Mouse (Mus musculus) olfactory bulb, adult 2 months (tissue): ENCODE data around the gene Slc12a7.

Experiments used
- CTCF ChIP-seq: fragments of 200-500 bp; IDR thresholded peaks from 2 replicates; pipeline ENCODE4 v1.5.1; 2012; ENCODE audit warnings: low read depth, mild to moderate bottlenecking, low read length, moderate library complexity; ENCODE audit not compliant: insufficient read depth
- POLR2A ChIP-seq: fragments of 200-500 bp; IDR thresholded peaks from 2 replicates; pipeline ENCODE4 v1.6.1; 2012; ENCODE audit warnings: mild to moderate bottlenecking, low read depth, low read length, moderate library complexity; ENCODE audit not compliant: insufficient read depth

DNA sequence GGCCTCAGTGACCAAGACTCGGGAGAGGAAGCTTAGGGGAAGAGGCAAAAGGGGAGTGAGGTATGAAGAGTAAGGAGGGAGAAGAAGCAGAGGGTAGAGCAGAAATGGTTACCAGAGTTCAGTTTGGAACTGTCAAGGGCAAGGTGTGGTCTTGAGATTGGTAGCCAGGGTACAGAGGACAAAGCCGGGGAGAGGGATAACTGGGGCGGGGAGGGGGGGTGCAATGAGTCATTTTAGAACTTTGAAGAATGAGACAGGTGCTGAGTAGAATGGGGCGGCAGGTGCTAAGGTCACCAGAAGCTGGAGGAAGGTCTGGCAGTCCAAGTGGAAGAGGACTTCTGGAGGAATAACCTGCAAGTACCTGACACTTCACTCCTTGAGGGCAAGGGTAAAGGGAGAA is 19.7 kb upstream of the Slc12a7 start:
- TF ChIP-seq CTCF (no peak), POLR2A (no peak)
